Mouse (Mus musculus) lung, embryonic 16.5 days (tissue): ENCODE measurements around the gene Pdk1. TPM values are rescaled to one million over a fixed set of nuclear protein-coding genes. Genes with fewer than 3 reads are reported as not detected.

Experiments
- ATAC-seq: fragments of 200-750 bp; cut with Nextera tagmentation; 2 replicates; pipeline ENCODE4 v1.8.0; 2017; ENCODE audit warnings: low read depth, mild to moderate bottlenecking, moderate library complexity
- H3K27ac ChIP-seq: fragments of 300-500 bp; sonication (generic); 2 replicates; pipeline ENCODE4 v1.5.1; 2014; ENCODE audit warnings: mild to moderate bottlenecking, control low read depth, low read length
- H3K27me3 ChIP-seq: fragments of 300-500 bp; sonication (generic); 2 replicates; pipeline ENCODE4 v1.6.1; 2014; ENCODE audit warnings: low read depth, low read length, mixed read lengths; ENCODE audit not compliant: control insufficient read depth, insufficient read depth
- H3K36me3 ChIP-seq: fragments of 300-500 bp; sonication (generic); 2 replicates; pipeline ENCODE4 v1.6.1; 2014; ENCODE audit warnings: low read length; ENCODE audit not compliant: control insufficient read depth, insufficient read depth
- H3K4me1 ChIP-seq: fragments of 300-500 bp; sonication (generic); replicated peaks from 2 replicates; pipeline ENCODE4 v1.6.1; 2014; ENCODE audit warnings: low read length, mixed read lengths; ENCODE audit not compliant: control insufficient read depth, insufficient read depth
- H3K4me2 ChIP-seq: fragments of 300-500 bp; sonication (generic); 2 replicates; pipeline ENCODE4 v1.6.1; 2014; ENCODE audit warnings: low read depth, low read length, control low read depth
- H3K4me3 ChIP-seq: fragments of 300-500 bp; sonication (generic); 2 replicates; pipeline ENCODE4 v1.5.1; 2014; ENCODE audit warnings: mild to moderate bottlenecking, low read length, control low read depth
- H3K9ac ChIP-seq: fragments of 300-500 bp; sonication (generic); 2 replicates; pipeline ENCODE4 v1.6.1; 2014; ENCODE audit warnings: low read length, control low read depth
- H3K9me3 ChIP-seq: fragments of 300-500 bp; sonication (generic); 2 replicates; pipeline ENCODE4 v1.6.1; 2016; ENCODE audit warnings: low read length; ENCODE audit not compliant: control insufficient read depth
- WGBS: fragments of 180-500 bp; shearing (Covaris S2); extraction: QIAGEN DNeasy Blood & Tissue Kit; methylation state at CpG from one replicate; pipeline ENCODE4 v1.1.7; 2014; 5-methylcytosine and 5-hydroxymethylcytosine counted together
- polyA plus RNA-seq: library from polyadenylated mRNA; unstranded; fragments of >200 nt; fragmentation: Nextera tagmentation; extraction: Ambion mirVana; gene quantifications from 2 replicates; pipeline ENCODE4 v1.2.1, GENCODE M21; 2015

Gene Pdk1
- polyA plus RNA-seq, 1 experiment from 2014 or later = 54.0 TPM

DNA sequence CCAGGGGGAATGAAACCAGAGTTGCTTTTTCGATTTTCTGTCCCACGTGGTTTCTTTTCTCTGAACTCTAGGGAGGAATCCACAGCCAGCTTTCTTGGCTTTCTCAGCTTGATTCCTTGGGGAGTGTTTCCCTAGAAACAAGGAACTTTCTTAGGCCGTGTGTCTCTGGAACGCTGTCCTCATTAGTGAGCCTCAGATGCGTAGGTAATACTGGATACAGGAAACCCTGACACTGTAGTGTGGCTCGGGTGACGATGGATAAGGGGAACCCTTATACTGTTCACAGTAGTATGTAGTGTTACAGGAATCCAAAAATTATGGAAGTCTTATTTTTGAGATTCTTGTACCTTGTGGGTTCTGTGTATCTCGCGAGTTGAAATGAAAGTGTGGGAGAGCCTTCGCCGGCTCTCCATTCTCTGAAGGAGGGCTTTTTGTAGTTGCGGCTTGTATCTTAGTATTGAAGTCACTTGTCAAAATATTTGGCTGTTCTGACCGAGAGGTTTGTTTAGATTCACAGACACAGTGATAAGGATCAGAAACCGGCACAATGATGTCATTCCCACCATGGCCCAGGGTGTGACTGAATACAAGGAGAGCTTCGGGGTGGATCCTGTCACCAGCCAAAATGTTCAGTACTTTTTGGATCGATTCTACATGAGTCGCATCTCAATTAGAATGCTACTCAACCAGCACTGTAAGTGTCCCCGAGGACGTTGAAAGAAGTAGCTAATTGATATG, 10.1 kb downstream of the Pdk1 start:
- no peak for ATAC-seq
- H3K9ac ChIP-seq = no peak overlapping the region
- no peak overlapping the region for H3K4me3 ChIP-seq
- 56% methylated on average over 19 of the region's 19 CpGs for WGBS
- no peak overlapping the region for H3K4me2 ChIP-seq
- no peaks in the 10 kb centered on the region for H3K27me3 ChIP-seq
- H3K4me1 ChIP-seq = no peaks in the 10 kb centered on the region
- no peaks in the 10 kb centered on the region for H3K9me3 ChIP-seq
- H3K27ac ChIP-seq = no peak overlapping the region
- H3K36me3 ChIP-seq = peaks cover 6% of the 10 kb centered on the region; the same call in 1 of the 2 replicates

DNA sequence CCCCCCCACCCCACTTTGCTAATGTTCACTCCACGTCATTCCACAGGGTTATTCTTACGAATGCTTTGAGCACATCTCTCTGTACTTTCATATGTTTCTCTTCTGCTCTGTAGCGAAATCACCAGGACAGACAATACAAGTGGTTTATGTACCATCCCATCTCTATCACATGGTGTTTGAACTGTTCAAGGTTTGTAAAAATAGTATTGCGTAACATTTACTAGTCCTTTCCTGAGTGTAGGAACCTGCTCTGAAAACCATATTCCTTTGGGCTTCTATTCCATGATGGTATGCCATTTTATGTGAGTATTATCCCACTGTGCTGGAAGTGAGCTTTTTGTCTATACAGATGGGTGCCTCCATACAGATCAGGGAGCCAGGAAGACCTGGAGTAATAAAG, 14.2 kb downstream of the Pdk1 start:
- no peak for ATAC-seq
- no peak overlapping the region for H3K4me3 ChIP-seq
- 90% methylated on average over 4 of the region's 4 CpGs for WGBS
- 0 out of 2 replicates have a peak, but pooled peaks cover 4% of the 10 kb centered on the region for H3K36me3 ChIP-seq
- no peak overlapping the region for H3K9ac ChIP-seq
- H3K27me3 ChIP-seq = no peaks in the 10 kb centered on the region
- no peaks in the 10 kb centered on the region for H3K9me3 ChIP-seq
- no peak overlapping the region for H3K27ac ChIP-seq
- H3K4me1 ChIP-seq = no peaks in the 10 kb centered on the region
- H3K4me2 ChIP-seq = no peak overlapping the region

DNA sequence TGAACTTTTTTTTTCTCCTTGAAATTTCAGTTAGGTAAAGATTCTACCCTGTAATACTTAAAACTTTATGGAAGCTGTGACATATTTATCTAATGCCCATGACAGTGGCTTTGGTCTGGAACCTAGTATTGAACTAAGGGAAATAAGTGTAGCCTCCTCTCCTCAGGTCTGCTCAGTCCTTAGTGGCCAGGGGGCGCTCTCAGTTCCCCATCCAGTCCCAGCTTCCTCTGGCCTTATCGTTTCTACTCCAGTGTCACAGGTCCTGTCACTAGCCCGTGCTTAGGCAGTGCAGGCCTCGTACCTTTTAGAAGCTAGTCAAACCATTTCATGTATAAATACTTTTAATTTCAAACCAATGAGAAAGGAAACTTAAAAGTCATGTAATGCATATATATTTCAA, 15.4 kb downstream of the Pdk1 start:
- Histone ChIP-seq H3K9me3 (no peaks in the 10 kb centered on the region), H3K27me3 (no peaks in the 10 kb centered on the region), H3K4me2 (no peak overlapping the region), H3K4me3 (no peak overlapping the region), H3K27ac (no peak overlapping the region), H3K36me3 (peaks cover 11% of the 10 kb centered on the region; the same call in 1 of the 2 replicates), H3K9ac (no peak overlapping the region), H3K4me1 (no peaks in the 10 kb centered on the region)
- ATAC-seq = no peak
- WGBS = 80% methylated on average over 4 of the region's 4 CpGs

- H3K4me3 ChIP-seq = no peak overlapping the region
- H3K27ac ChIP-seq = no peak overlapping the region
- H3K27me3 ChIP-seq = no peaks in the 10 kb centered on the region
- peaks cover 11% of the 10 kb centered on the region; the same call in 1 of the 2 replicates for H3K36me3 ChIP-seq
- H3K9me3 ChIP-seq = no peaks in the 10 kb centered on the region
- H3K4me2 ChIP-seq = no peak overlapping the region
- 90% methylated on average over 2 of the region's 2 CpGs for WGBS
- H3K9ac ChIP-seq = no peak overlapping the region
- no peaks in the 10 kb centered on the region for H3K4me1 ChIP-seq
- ATAC-seq = no peak
Measured at GRCm38 (mm10) chr2:71891536-71891935, 18.5 kb downstream of the Pdk1 start.

GRCm38 (mm10) chr2:71892741-71893349, 19.8 kb downstream of the Pdk1 start:
- Histone ChIP-seq H3K27ac (no peak overlapping the region), H3K4me1 (no peaks in the 10 kb centered on the region), H3K4me2 (no peak overlapping the region), H3K4me3 (no peak overlapping the region), H3K9me3 (no peaks in the 10 kb centered on the region), H3K36me3 (peaks cover 13% of the 10 kb centered on the region; the same call in 1 of the 2 replicates), H3K9ac (no peak overlapping the region), H3K27me3 (no peaks in the 10 kb centered on the region)
- WGBS = 85% methylated on average over 7 of the region's 7 CpGs
- no peak for ATAC-seq

- Histone ChIP-seq H3K4me3 (no peak overlapping the region), H3K27ac (no peak overlapping the region), H3K4me1 (no peaks in the 10 kb centered on the region), H3K36me3 (peaks cover 13% of the 10 kb centered on the region; the same call in 1 of the 2 replicates), H3K27me3 (no peaks in the 10 kb centered on the region), H3K9ac (no peak overlapping the region), H3K9me3 (no peaks in the 10 kb centered on the region), H3K4me2 (no peak overlapping the region)
- 87% methylated on average over 13 of the region's 13 CpGs for WGBS
- ATAC-seq = no peak
Measured at GRCm38 (mm10) chr2:71895596-71896286, 22.7 kb downstream of the Pdk1 start.

DNA sequence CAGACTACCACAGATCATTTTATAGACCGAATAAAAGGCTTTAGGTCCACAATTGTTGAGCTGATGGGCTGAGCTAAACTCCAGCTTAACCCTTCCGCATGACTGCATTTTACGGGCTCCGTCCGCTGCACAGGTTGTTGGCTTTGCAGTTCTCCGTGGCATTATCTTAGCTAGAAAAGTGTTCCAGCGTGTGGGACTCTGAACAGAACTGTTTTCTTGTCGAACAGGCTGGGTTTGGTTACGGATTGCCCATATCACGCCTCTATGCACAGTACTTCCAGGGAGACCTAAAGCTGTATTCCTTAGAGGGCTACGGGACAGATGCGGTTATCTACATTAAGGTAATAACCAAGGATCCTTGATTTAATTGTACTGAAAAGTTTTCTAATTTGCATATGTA, 24.4 kb downstream of the Pdk1 start:
- no peak overlapping the region for H3K4me2 ChIP-seq
- H3K9me3 ChIP-seq = no peaks in the 10 kb centered on the region
- H3K36me3 ChIP-seq = peaks cover 13% of the 10 kb centered on the region; the same call in 1 of the 2 replicates
- H3K27me3 ChIP-seq = no peaks in the 10 kb centered on the region
- ATAC-seq = no peak
- H3K4me1 ChIP-seq = no peaks in the 10 kb centered on the region
- H3K4me3 ChIP-seq = no peak overlapping the region
- H3K27ac ChIP-seq = no peak overlapping the region
- WGBS = 93% methylated on average over 12 of the region's 12 CpGs
- no peak overlapping the region for H3K9ac ChIP-seq

DNA sequence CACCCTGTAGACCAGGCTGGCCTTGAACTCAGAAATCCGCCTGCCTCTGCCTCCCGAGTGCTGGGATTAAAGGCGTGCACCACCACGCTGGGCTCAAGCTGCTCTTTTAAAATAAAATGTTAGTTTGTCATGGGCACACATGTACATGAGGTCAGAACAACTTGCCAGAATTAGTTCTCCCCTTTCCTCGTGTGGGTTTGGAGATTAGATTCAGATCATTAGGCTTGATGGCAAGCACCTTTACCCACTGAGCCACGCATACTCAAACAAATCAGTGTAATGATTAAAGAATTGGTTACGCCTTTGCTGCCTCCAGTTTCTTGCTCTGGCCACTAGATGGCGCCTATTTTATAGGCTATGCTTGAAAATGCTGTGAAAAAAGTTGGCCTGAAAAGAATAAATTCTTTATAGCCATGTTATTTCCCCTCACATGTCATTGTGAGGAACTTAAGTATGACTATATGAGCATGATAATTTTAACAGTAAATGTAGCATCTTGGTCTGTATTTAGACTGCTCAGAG, 25.4 kb downstream of the Pdk1 start:
- H3K4me3 ChIP-seq = no peak overlapping the region
- H3K4me2 ChIP-seq = no peak overlapping the region
- H3K4me1 ChIP-seq = no peaks in the 10 kb centered on the region
- no peak for ATAC-seq
- no peak overlapping the region for H3K27ac ChIP-seq
- H3K36me3 ChIP-seq = peaks cover 6% of the 10 kb centered on the region; the same call in 1 of the 2 replicates
- whole genome bisulfite sequencing = 53% methylated on average over 8 of the region's 8 CpGs
- H3K27me3 ChIP-seq = no peaks in the 10 kb centered on the region
- no peaks in the 10 kb centered on the region for H3K9me3 ChIP-seq
- no peak overlapping the region for H3K9ac ChIP-seq

DNA sequence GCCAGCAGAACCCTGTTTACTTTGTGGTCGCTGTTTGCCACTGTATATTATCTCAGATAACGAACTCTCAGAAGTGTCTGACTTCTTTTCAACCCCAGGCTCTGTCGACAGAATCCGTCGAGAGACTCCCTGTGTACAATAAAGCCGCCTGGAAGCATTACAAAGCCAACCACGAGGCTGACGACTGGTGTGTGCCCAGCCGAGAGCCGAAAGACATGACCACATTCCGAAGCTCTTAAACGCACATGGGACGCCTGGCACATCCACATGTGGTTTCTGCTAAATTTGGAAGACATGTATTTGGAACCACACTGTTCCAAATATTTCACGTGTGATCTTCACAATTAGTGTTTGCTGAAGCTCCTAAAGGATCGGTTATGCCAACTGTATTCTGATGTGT, 26.9 kb downstream of the Pdk1 start:
- Histone ChIP-seq H3K27ac (no peak overlapping the region), H3K9ac (no peak overlapping the region), H3K4me1 (no peaks in the 10 kb centered on the region), H3K4me3 (no peak overlapping the region), H3K36me3 (peaks cover 4% of the 10 kb centered on the region; the same call in 1 of the 2 replicates), H3K27me3 (no peaks in the 10 kb centered on the region), H3K4me2 (no peak overlapping the region), H3K9me3 (no peaks in the 10 kb centered on the region)
- ATAC-seq = no peak
- WGBS = 74% methylated on average over 15 of the region's 15 CpGs
